Mouse (Mus musculus) lung, embryonic 14.5 days (tissue): Measurements from ENCODE around the gene Adamts2. TPM values are rescaled to one million over a fixed set of nuclear protein-coding genes. Genes with fewer than 3 reads are reported as not detected.

Experiments
- ATAC-seq: fragments of 200-750 bp; cut with Nextera tagmentation; 2 replicates; pipeline ENCODE4 v1.8.0; 2017; ENCODE audit warnings: mild to moderate bottlenecking, moderate TSS enrichment, moderate library complexity; ENCODE audit not compliant: insufficient read depth
- DNase-seq: peaks from one replicate; pipeline ENCODE4 v3.0.0-alpha.2; 2015
- H3K27ac ChIP-seq: fragments of 300-500 bp; sonication (generic); 2 replicates; pipeline ENCODE4 v1.5.1; 2014; ENCODE audit warnings: low read depth, mild to moderate bottlenecking, moderate library complexity
- H3K27me3 ChIP-seq: fragments of 300-500 bp; sonication (generic); 2 replicates; pipeline ENCODE4 v1.6.1; 2014; ENCODE audit warnings: low read length, control low read depth; ENCODE audit not compliant: insufficient read depth
- H3K36me3 ChIP-seq: fragments of 300-500 bp; sonication (generic); 2 replicates; pipeline ENCODE4 v1.6.1; 2014; ENCODE audit warnings: control low read depth; ENCODE audit not compliant: insufficient read depth
- H3K4me1 ChIP-seq: fragments of 300-500 bp; sonication (generic); 2 replicates; pipeline ENCODE4 v1.6.1; 2014; ENCODE audit warnings: antibody characterized with exemption, control low read depth; ENCODE audit not compliant: insufficient read depth
- H3K4me2 ChIP-seq: fragments of 300-500 bp; sonication (generic); 2 replicates; pipeline ENCODE4 v1.6.1; 2014; ENCODE audit warnings: mild to moderate bottlenecking
- H3K4me3 ChIP-seq: fragments of 300-500 bp; sonication (generic); 2 replicates; pipeline ENCODE4 v1.5.1; 2014; ENCODE audit warnings: low read depth, low read length
- H3K9ac ChIP-seq: fragments of 300-500 bp; sonication (generic); 2 replicates; pipeline ENCODE4 v1.6.1; 2014
- H3K9me3 ChIP-seq: fragments of 300-500 bp; sonication (generic); 2 replicates; pipeline ENCODE4 v1.6.1; 2016; ENCODE audit warnings: low read depth, low read length, control low read depth
- CTCF ChIP-seq: IDR thresholded peaks from 2 replicates; pipeline ENCODE4 v1.5.1; 2016; ENCODE audit warnings: antibody characterized with exemption, low read depth
- WGBS: fragments of 180-500 bp; shearing (Covaris S2); extraction: QIAGEN DNeasy Blood & Tissue Kit; methylation state at CpG from one replicate; pipeline ENCODE4 v1.1.7; 2014; 5-methylcytosine and 5-hydroxymethylcytosine counted together
- polyA plus RNA-seq: library from polyadenylated mRNA; unstranded; fragments of >200 nt; fragmentation: Nextera tagmentation; extraction: Ambion mirVana; gene quantifications from 2 replicates; pipeline ENCODE4 v1.2.1, GENCODE M21; 2014

Adamts2 gene
- polyA plus RNA-seq, 1 experiment from 2014 or later, result 10.9 TPM

- ATAC-seq, result no peak
- Histone ChIP-seq H3K36me3 (no peaks in the 10 kb centered on the region), H3K27ac (no peak overlapping the region), H3K9ac (no peak overlapping the region), H3K27me3 (no peaks in the 10 kb centered on the region), H3K4me3 (no peak overlapping the region), H3K9me3 (no peaks in the 10 kb centered on the region), H3K4me1 (peaks cover 20% of the 10 kb centered on the region), H3K4me2 (no peak overlapping the region)
- no peak for TF ChIP-seq CTCF
- no peak for DNase-seq
- WGBS, result 94% methylated on average over 13 of the region's 13 CpGs
These were observed 36.4 kb downstream of the Adamts2 start for GRCm38 (mm10) chr11:50638197-50638867.

- no peak overlapping the region for H3K9ac ChIP-seq
- no peak overlapping the region for H3K27ac ChIP-seq
- no peaks in the 10 kb centered on the region for H3K36me3 ChIP-seq
- H3K4me3 ChIP-seq, result no peak overlapping the region
- ATAC-seq, result no peak
- no peak for DNase-seq
- no peaks in the 10 kb centered on the region for H3K9me3 ChIP-seq
- no peak for TF ChIP-seq CTCF
- H3K27me3 ChIP-seq, result no peaks in the 10 kb centered on the region
- WGBS, result 87% methylated on average over 3 of the region's 3 CpGs
- peaks cover 20% of the 10 kb centered on the region for H3K4me1 ChIP-seq
- H3K4me2 ChIP-seq, result no peak overlapping the region
These were observed 37.0 kb downstream of the Adamts2 start for GRCm38 (mm10) chr11:50638868-50639220.

GRCm38 (mm10) chr11:50642583-50642982 is 40.7 kb downstream of the Adamts2 start:
- ATAC-seq, result no peak
- Histone ChIP-seq H3K4me1 (0 out of 2 replicates have a peak, but pooled peaks cover 3% of the 10 kb centered on the region), H3K27ac (no peak overlapping the region), H3K27me3 (no peaks in the 10 kb centered on the region), H3K4me3 (no peak overlapping the region), H3K9ac (no peak overlapping the region), H3K4me2 (no peak overlapping the region), H3K36me3 (no peaks in the 10 kb centered on the region), H3K9me3 (peaks cover 2% of the 10 kb centered on the region; the same call in 1 of the 2 replicates)
- TF ChIP-seq CTCF, result no peak
- peak; percentile 86 for DNase-seq
- WGBS, result 13% methylated on average over 3 of the region's 3 CpGs

GRCm38 (mm10) chr11:50646148-50646547 is 44.3 kb downstream of the Adamts2 start:
- H3K27me3 ChIP-seq, result no peaks in the 10 kb centered on the region
- H3K9ac ChIP-seq, result no peak overlapping the region
- peaks cover 7% of the 10 kb centered on the region; the same call in 1 of the 2 replicates for H3K9me3 ChIP-seq
- H3K4me2 ChIP-seq, result no peak overlapping the region
- no peak for TF ChIP-seq CTCF
- no peak overlapping the region for H3K4me3 ChIP-seq
- peak; percentile 90 for ATAC-seq
- H3K36me3 ChIP-seq, result no peaks in the 10 kb centered on the region
- 0 out of 2 replicates have a peak, but pooled peaks cover 3% of the 10 kb centered on the region for H3K4me1 ChIP-seq
- peak overlapping the region; percentile 80 for H3K27ac ChIP-seq
- 21% methylated on average over 4 of the region's 4 CpGs for WGBS
- peak; percentile 94 for DNase-seq

- DNase-seq (peak; percentile 74), ATAC-seq (peak; percentile 74)
- Histone ChIP-seq H3K36me3 (no peaks in the 10 kb centered on the region), H3K27me3 (no peaks in the 10 kb centered on the region), H3K9ac (no peak overlapping the region), H3K27ac (no peak overlapping the region), H3K4me2 (no peak overlapping the region), H3K4me1 (0 out of 2 replicates have a peak, but pooled peaks cover 3% of the 10 kb centered on the region), H3K4me3 (no peak overlapping the region), H3K9me3 (peaks cover 7% of the 10 kb centered on the region; the same call in 1 of the 2 replicates)
- WGBS, result 57% methylated on average over 4 of the region's 4 CpGs
- no peak for TF ChIP-seq CTCF
These were observed 46.4 kb downstream of the Adamts2 start for GRCm38 (mm10) chr11:50648143-50648807.

GRCm38 (mm10) chr11:50650037-50650436 is 48.2 kb downstream of the Adamts2 start:
- H3K4me1 ChIP-seq, result peaks cover 9% of the 10 kb centered on the region; the same call in 1 of the 2 replicates
- no peaks in the 10 kb centered on the region for H3K27me3 ChIP-seq
- H3K9ac ChIP-seq, result no peak overlapping the region
- no peak overlapping the region for H3K4me2 ChIP-seq
- peaks cover 7% of the 10 kb centered on the region; the same call in 1 of the 2 replicates for H3K9me3 ChIP-seq
- no peak overlapping the region for H3K27ac ChIP-seq
- H3K36me3 ChIP-seq, result no peaks in the 10 kb centered on the region
- WGBS, result 74% methylated on average over 2 of the region's 2 CpGs
- TF ChIP-seq CTCF, result no peak
- DNase-seq, result no peak
- no peak overlapping the region for H3K4me3 ChIP-seq
- no peak for ATAC-seq

GRCm38 (mm10) chr11:50653746-50654431 is 52.0 kb downstream of the Adamts2 start:
- 59% methylated on average over 9 of the region's 9 CpGs for WGBS
- peaks cover 5% of the 10 kb centered on the region; the same call in 1 of the 2 replicates for H3K4me1 ChIP-seq
- H3K27me3 ChIP-seq, result no peaks in the 10 kb centered on the region
- DNase-seq, result peak; percentile 18
- H3K9ac ChIP-seq, result no peak overlapping the region
- TF ChIP-seq CTCF, result no peak
- H3K36me3 ChIP-seq, result no peaks in the 10 kb centered on the region
- H3K4me3 ChIP-seq, result no peak overlapping the region
- no peaks in the 10 kb centered on the region for H3K9me3 ChIP-seq
- H3K27ac ChIP-seq, result no peak overlapping the region
- H3K4me2 ChIP-seq, result no peak overlapping the region
- ATAC-seq, result no peak
